Mouse (Mus musculus) right cerebral cortex, postnatal 25 days (tissue): ENCODE results near the gene Stard5.

ENCODE experiments used
- DNase-seq: peaks from one replicate; pipeline ENCODE4 v3.0.0; 2022

The Stard5 gene

DNA sequence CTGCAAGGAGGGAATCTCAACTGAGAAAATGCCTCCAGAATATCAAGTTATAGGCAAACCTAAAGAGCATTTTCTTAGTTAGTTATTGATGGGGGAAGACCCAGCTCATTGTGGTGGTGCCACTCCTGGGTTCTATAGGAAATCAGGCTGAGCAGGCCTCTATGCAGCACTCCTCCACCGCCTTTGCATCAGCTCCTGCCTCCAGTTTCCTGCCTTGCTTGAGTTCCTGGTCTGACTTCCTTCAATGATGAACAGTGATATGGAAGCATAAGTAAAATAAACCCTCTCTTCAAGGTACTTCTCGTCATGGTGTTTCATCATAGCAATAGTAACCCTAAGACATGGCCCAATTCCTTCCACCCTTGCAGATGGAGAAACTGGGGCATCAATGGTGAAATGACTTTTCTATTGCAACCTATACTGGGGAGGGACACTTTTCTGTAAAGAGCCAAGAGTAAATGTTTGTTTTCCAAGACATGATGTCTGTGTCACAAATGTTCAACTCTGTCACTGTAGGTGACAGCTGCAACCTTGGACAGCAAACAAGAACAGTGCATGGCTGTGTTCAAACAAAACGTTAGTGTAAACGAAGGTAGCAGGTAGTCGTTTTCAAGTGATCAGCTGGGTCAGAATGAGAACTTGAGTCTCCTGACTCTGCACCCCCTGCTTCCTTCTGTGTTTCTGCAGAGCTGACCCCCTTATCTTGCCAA is 36.3 kb downstream of the Stard5 start:
- DNase-seq, result no peak

- peak; percentile 46 for DNase-seq
Observed at GRCm38 (mm10) chr7:83668724-83669123, 37.0 kb downstream of the Stard5 start.

DNA sequence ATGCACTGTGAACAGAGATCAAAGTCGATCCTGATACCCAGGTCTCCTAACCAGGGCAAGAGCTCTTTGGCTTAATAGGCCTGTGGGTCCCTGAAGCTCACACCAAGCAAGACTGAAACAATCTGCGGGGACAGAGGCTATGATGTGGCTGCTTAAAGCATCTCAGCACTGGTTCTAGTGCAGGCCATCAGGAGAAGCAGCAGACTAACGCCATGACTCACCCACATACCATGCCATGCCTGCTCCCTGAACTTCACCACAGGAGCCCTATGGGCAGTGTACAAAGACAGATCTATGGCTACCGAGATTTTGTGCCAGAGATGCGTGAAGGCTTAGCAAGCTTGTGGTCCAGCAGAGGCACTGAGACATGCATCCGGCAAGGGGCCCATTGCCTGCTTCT is 39.8 kb downstream of the Stard5 start:
- DNase-seq, result no peak

- no peak for DNase-seq
Observed at GRCm38 (mm10) chr7:83675545-83676254, 43.9 kb downstream of the Stard5 start.

DNA sequence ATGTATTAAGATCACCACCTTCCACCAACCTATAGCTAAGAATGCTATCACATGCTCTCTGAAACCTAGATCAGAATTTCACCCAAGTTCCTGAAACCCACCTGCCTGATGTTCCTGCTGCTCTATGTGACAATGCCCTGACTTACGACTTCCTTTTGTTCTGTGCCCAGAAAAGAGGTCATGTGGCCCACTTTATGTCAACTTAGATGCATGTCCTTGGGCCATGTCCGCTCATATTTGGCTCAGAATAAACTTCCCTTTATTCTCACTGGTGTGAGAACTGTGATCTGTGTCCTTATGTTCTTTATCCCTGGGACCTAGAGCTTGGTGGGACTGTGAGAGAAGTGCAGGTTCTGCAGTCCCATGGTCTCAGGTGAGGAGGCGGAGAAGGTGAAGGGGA is 45.5 kb downstream of the Stard5 start:
- DNase-seq, result no peak

DNA sequence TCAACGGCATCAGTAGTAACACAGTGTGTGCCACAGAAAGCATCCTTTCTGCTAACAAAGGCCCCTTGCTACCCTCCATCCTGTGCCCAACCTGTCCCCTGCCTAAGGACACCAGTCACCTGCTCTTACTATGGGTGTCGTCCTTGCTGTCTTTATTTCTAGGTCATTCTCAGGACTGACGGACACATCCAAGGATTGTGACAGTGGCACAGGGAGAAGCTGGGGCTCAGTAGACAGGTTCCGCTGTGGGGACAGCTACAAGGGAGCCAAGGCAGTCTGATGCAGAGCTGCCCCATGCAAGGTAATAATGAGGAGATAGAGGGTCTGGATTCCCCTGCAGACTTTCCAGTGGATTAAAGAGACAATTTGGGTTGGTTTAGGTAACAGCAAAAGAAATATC is 46.7 kb downstream of the Stard5 start:
- no peak for DNase-seq

GRCm38 (mm10) chr7:83682640-83683274 is 51.0 kb downstream of the Stard5 start:
- DNase-seq, result no peak

DNA sequence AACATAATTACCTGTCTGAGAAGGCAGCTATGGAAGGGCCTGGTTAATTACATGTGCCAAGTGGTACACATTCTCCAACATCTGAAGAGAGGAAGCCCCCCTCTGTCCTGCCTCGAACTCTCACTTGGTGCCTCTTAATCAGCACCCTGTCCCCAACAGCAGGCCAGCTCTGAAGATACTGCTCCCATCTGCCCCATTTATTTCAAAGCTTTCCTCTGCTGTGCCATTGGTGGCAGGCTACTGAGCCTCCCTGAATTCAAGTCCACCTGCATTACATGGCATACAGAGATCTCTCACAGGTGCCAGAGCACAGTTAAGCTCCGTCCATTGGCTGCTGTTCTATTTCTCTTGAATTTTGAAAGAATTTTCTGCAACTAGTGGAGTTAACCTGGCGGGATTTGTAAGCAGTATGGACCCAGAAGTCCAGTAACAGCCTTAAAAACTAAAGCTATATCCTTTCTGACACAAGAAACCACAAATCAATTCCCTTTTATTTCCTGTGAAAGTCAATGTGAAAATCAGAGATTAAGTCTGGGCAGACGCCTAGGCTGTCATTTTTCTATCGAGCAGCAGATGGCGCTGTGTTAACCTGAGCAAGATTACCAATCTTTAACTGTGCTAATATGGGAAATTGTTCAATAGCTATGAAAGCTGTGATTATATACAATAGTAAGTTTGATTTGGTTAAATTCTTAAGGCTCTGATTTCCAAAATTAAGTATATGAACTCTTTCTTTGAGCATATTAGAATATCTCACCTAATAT is 63.9 kb downstream of the Stard5 start:
- no peak for DNase-seq

DNA sequence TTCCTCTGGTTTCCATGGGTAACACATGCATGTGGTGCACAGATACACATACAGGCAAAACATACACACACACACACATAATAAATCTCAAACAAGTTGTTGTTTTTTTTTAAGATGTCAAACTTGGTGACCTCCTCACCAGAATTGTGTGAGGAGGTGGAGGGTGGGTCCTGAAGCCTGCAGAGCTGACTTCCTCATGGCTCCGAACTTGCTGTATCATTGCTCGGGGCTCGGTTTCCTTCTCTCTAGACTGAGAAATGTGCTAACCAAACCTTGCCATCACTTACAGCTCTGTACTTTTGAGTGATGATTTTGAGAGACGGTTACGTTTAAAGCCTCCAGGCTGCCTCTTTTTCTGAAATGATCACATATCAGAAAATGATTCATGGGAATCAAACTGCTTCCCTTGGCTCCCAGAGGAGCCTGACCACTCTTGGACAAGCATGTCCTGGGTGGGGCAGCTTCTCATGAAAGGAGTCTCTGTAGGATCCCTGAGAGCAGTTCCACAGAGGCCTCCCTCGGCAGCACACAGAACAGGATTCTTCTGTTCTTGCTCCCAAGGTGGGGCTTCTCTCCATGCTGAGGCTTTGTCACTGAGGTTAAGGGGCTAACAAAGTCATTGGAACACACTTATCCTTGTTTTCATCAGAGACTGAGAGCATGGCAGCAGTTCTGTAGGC is 67.4 kb downstream of the Stard5 start:
- DNase-seq, result no peak
